Comparison of ENCODE assay signal across 8 mouse cellular contexts in genomic region chr9:78109656-78110055, GRCm38 (mm10). TPM values are rescaled to one million over a fixed set of nuclear protein-coding genes. Genes with fewer than 3 reads are reported as not detected.
DNase-seq lines count a peak whose midpoint lies in the region; ATAC-seq and TF ChIP-seq lines count a peak whose summit lies in the region.

No protein-coding gene starts in this region.

- peaks cover 47% of the 10 kb centered on the region for H3K4me1 ChIP-seq in kidney, embryonic 15.5 days
- H3K4me1 ChIP-seq in forebrain, embryonic 15.5 days, result peaks cover 25% of the 10 kb centered on the region
- H3K4me1 ChIP-seq in liver, postnatal 0 days (ENCODE audit: insufficient read depth), result peaks cover 30% of the 10 kb centered on the region

- peak overlapping the region; percentile 70 for H3K4me2 ChIP-seq in kidney, embryonic 15.5 days
- peak overlapping the region; percentile 92 for H3K4me2 ChIP-seq in forebrain, embryonic 15.5 days (replicated peaks)
- peak overlapping the region; percentile 84 for H3K4me2 ChIP-seq in liver, postnatal 0 days (ENCODE audit: low read depth, low read length)

- H3K36me3 ChIP-seq in kidney, embryonic 15.5 days, result 0 out of 2 replicates have a peak, but pooled peaks cover 3% of the 10 kb centered on the region
- no peaks in the 10 kb centered on the region for H3K36me3 ChIP-seq in forebrain, embryonic 15.5 days
- H3K36me3 ChIP-seq in liver, postnatal 0 days (replicated peaks; ENCODE audit: insufficient read depth, low read length), result peaks cover 3% of the 10 kb centered on the region; the same call in 1 of the 2 replicates

- no peak for ATAC-seq in kidney, embryonic 15.5 days (replicated peaks; ENCODE audit: low FRiP score)
- ATAC-seq in forebrain, embryonic 15.5 days (replicated peaks), result no peak
- ATAC-seq in liver, postnatal 0 days, result no peak

- peak overlapping the region; percentile 90 for H3K4me3 ChIP-seq in kidney, embryonic 15.5 days (replicated peaks)
- H3K4me3 ChIP-seq in forebrain, embryonic 15.5 days, result peak overlapping the region; percentile 61
- H3K4me3 ChIP-seq in liver, postnatal 0 days (ENCODE audit: low read depth, low read length), result peak overlapping the region; percentile 81

- WGBS in kidney, embryonic 15.5 days, result 48% methylated on average over 5 of the region's 5 CpGs
- WGBS in forebrain, embryonic 15.5 days, result 42% methylated on average over 5 of the region's 5 CpGs
- WGBS in liver, postnatal 0 days (ENCODE audit: insufficient replicate concordance), result 34% methylated on average over 5 of the region's 5 CpGs

- H3K9ac ChIP-seq in kidney, embryonic 15.5 days, result no peak overlapping the region
- no peak overlapping the region for H3K9ac ChIP-seq in forebrain, embryonic 15.5 days (replicated peaks)
- peak overlapping the region; percentile 92 for H3K9ac ChIP-seq in liver, postnatal 0 days (replicated peaks)

- DNase-seq in kidney, postnatal 4 days, result no peak
- DNase-seq in R1 (ENCODE audit: low read depth, low spot score), result peak; percentile 71
- DNase-seq in liver, postnatal 0 days, result no peak
- DNase-seq in urinary bladder, adult 18-20 months (ENCODE audit: low spot score in 2 of 2), result no peak
- DNase-seq in yolk sac, embryonic 10.5 days (ENCODE audit: low spot score), result no peak
- DNase-seq in ovary, postnatal 10 days (ENCODE audit: low spot score), result no peak

- TF ChIP-seq EP300 in liver, postnatal 0 days (IDR thresholded peaks at IDR 0.05; ENCODE audit: low read depth), result 0 out of 2 replicates have a peak, but pooled peaks have one; percentile 5

- no peak overlapping the region for H3K27ac ChIP-seq in kidney, embryonic 15.5 days
- H3K27ac ChIP-seq in forebrain, embryonic 15.5 days (replicated peaks), result no peak overlapping the region
- peak overlapping the region; percentile 80 for H3K27ac ChIP-seq in liver, postnatal 0 days (ENCODE audit: low read depth)

- peak; percentile 59 for TF ChIP-seq CTCF in liver, postnatal 0 days (IDR thresholded peaks at IDR 0.05; ENCODE audit: low read depth)

- H3K27me3 ChIP-seq in kidney, embryonic 15.5 days, result no peaks in the 10 kb centered on the region
- no peaks in the 10 kb centered on the region for H3K27me3 ChIP-seq in forebrain, embryonic 15.5 days
- H3K27me3 ChIP-seq in liver, postnatal 0 days (ENCODE audit: insufficient read depth, low read length), result no peaks in the 10 kb centered on the region

- no peaks in the 10 kb centered on the region for H3K9me3 ChIP-seq in kidney, embryonic 15.5 days (replicated peaks)
- H3K9me3 ChIP-seq in forebrain, embryonic 15.5 days, result no peaks in the 10 kb centered on the region
- no peaks in the 10 kb centered on the region for H3K9me3 ChIP-seq in liver, postnatal 0 days (ENCODE audit: low read length)

RNA-seq across cellular contexts. Expression of gene Ick, which starts 0.7 kb away (rescaled TPM):
- polyA plus RNA-seq in kidney, embryonic 15.5 days (2015; fragmentation: Nextera tagmentation; extraction: Ambion mirVana), result 24.2 and 25.0 TPM in 2 replicates
- 37.5 and 39.8 TPM in 2 replicates for polyA plus RNA-seq in forebrain, embryonic 15.5 days (2015; fragmentation: Nextera tagmentation; extraction: Ambion mirVana)
- polyA plus RNA-seq in liver, postnatal 0 days (2015; fragmentation: Nextera tagmentation; extraction: Ambion mirVana), result 5.3 and 7.0 TPM in 2 replicates

RNA-seq across cellular contexts. Expression of gene Fbxo9, which starts 0.8 kb away (rescaled TPM):
- 38.4 and 40.1 TPM in 2 replicates for polyA plus RNA-seq in kidney, embryonic 15.5 days (2015; fragmentation: Nextera tagmentation; extraction: Ambion mirVana)
- polyA plus RNA-seq in forebrain, embryonic 15.5 days (2015; fragmentation: Nextera tagmentation; extraction: Ambion mirVana), result 51.4 and 54.3 TPM in 2 replicates
- polyA plus RNA-seq in liver, postnatal 0 days (2015; fragmentation: Nextera tagmentation; extraction: Ambion mirVana), result 45.7 and 54.0 TPM in 2 replicates

RNA-seq across cellular contexts. Expression of gene Gcm1, which starts 57.9 kb away (rescaled TPM):
- 0.55 and 1.2 TPM in 2 replicates for polyA plus RNA-seq in kidney, embryonic 15.5 days (2015; fragmentation: Nextera tagmentation; extraction: Ambion mirVana)
- polyA plus RNA-seq in forebrain, embryonic 15.5 days (2015; fragmentation: Nextera tagmentation; extraction: Ambion mirVana), result not detected in 2 replicates
- not detected in 2 replicates for polyA plus RNA-seq in liver, postnatal 0 days (2015; fragmentation: Nextera tagmentation; extraction: Ambion mirVana)
